Mouse (Mus musculus) midbrain, embryonic 13.5 days (tissue): ENCODE measurements around the gene Reep6. TPM values are rescaled to one million over a fixed set of nuclear protein-coding genes. Genes with fewer than 3 reads are reported as not detected.

ENCODE experiments used
- ATAC-seq: fragments of 200-750 bp; cut with Nextera tagmentation; 2 replicates; pipeline ENCODE4 v1.8.0; 2017; ENCODE audit warnings: mild to moderate bottlenecking, moderate TSS enrichment, moderate library complexity
- H3K27ac ChIP-seq: fragments of 300-500 bp; sonication (generic); 2 replicates; pipeline ENCODE4 v1.5.1; 2015; ENCODE audit warnings: inconsistent platforms, mild to moderate bottlenecking, moderate library complexity
- H3K27me3 ChIP-seq: fragments of 300-500 bp; sonication (generic); 2 replicates; pipeline ENCODE4 v1.6.1; 2015; ENCODE audit warnings: mild to moderate bottlenecking, inconsistent platforms
- H3K36me3 ChIP-seq: fragments of 300-500 bp; sonication (generic); 2 replicates; pipeline ENCODE4 v1.6.1; 2015; ENCODE audit warnings: mild to moderate bottlenecking, inconsistent platforms
- H3K4me1 ChIP-seq: fragments of 300-500 bp; sonication (generic); replicated peaks from 2 replicates; pipeline ENCODE4 v1.6.1; 2015; ENCODE audit warnings: inconsistent platforms
- H3K4me2 ChIP-seq: fragments of 300-500 bp; sonication (generic); replicated peaks from 2 replicates; pipeline ENCODE4 v1.6.1; 2015; ENCODE audit warnings: moderate library complexity, mild to moderate bottlenecking, inconsistent platforms
- H3K4me3 ChIP-seq: fragments of 300-500 bp; sonication (generic); replicated peaks from 2 replicates; pipeline ENCODE4 v1.5.1; 2015; ENCODE audit warnings: mild to moderate bottlenecking, inconsistent platforms
- H3K9ac ChIP-seq: fragments of 300-500 bp; sonication (generic); replicated peaks from 2 replicates; pipeline ENCODE4 v1.6.1; 2015; ENCODE audit warnings: mild to moderate bottlenecking, inconsistent platforms
- H3K9me3 ChIP-seq: fragments of 300-500 bp; sonication (generic); 2 replicates; pipeline ENCODE4 v1.6.1; 2016; ENCODE audit warnings: mild to moderate bottlenecking, inconsistent platforms
- WGBS: fragments of 180-500 bp; shearing (Covaris S2); methylation state at CpG from one replicate; pipeline ENCODE4 v1.1.7; 2015; 5-methylcytosine and 5-hydroxymethylcytosine counted together
- polyA plus RNA-seq: library from polyadenylated mRNA; unstranded; fragments of >200 nt; fragmentation: Nextera tagmentation; extraction: Ambion mirVana; gene quantifications from 2 replicates; pipeline ENCODE4 v1.2.1, GENCODE M21; 2015

The Reep6 gene
- polyA plus RNA-seq, 1 experiment from 2014 or later = 3.1 TPM

- Histone ChIP-seq H3K4me1 (peaks cover 19% of the 10 kb centered on the region), H3K9ac (no peak overlapping the region), H3K4me2 (no peak overlapping the region), H3K27ac (no peak overlapping the region), H3K4me3 (no peak overlapping the region), H3K27me3 (peaks cover 10% of the 10 kb centered on the region; the same call in 1 of the 2 replicates), H3K9me3 (no peaks in the 10 kb centered on the region), H3K36me3 (no peaks in the 10 kb centered on the region)
- 90% methylated on average over 6 of the region's 6 CpGs for WGBS
- no peak for ATAC-seq
Observed at GRCm38 (mm10) chr10:80368392-80368791, 38.6 kb downstream of the Reep6 start.

- 84% methylated on average over 21 of the region's 21 CpGs for WGBS
- Histone ChIP-seq H3K36me3 (no peaks in the 10 kb centered on the region), H3K9ac (no peak overlapping the region), H3K27me3 (peaks cover 10% of the 10 kb centered on the region; the same call in 1 of the 2 replicates), H3K4me3 (no peak overlapping the region), H3K4me1 (peaks cover 12% of the 10 kb centered on the region), H3K9me3 (no peaks in the 10 kb centered on the region), H3K4me2 (no peak overlapping the region), H3K27ac (no peak overlapping the region)
- no peak for ATAC-seq
Observed at GRCm38 (mm10) chr10:80369995-80370747, 40.4 kb downstream of the Reep6 start.

GRCm38 (mm10) chr10:80371411-80371966 is 41.7 kb downstream of the Reep6 start:
- Histone ChIP-seq H3K9me3 (no peaks in the 10 kb centered on the region), H3K27me3 (peaks cover 10% of the 10 kb centered on the region; the same call in 1 of the 2 replicates), H3K4me2 (peak overlapping the region; percentile 35), H3K36me3 (no peaks in the 10 kb centered on the region), H3K4me1 (peaks cover 12% of the 10 kb centered on the region), H3K4me3 (peak overlapping the region; percentile 23), H3K27ac (0 out of 2 replicates have a peak overlapping the region, but pooled peaks have one; percentile 1), H3K9ac (0 out of 2 replicates have a peak overlapping the region, but pooled peaks have one; percentile 21)
- 7% methylated on average over 12 of the region's 12 CpGs for WGBS
- peak; percentile 73 for ATAC-seq

DNA sequence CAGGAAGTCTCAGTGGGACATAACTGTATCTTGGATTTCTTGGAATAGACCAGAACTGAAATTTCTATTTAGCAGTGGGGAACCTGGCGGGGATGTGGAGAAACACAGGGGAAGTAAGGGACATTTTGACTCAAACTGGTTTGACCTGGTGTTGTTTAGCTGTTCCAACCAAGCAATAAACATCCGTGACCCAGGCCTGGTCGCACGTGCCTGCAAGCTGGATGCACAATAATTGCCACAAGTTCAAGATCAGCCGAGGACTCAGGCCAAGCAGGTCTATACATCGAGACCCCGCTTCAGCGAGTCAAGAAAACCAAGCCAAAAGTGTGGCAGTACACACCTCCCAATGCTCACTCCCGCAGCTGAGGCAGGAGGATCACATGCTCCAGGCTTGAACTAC is 42.2 kb downstream of the Reep6 start:
- WGBS = 52% methylated on average over 9 of the region's 9 CpGs

GRCm38 (mm10) chr10:80372706-80373105 is 43.0 kb downstream of the Reep6 start:
- H3K9me3 ChIP-seq = no peaks in the 10 kb centered on the region
- H3K4me3 ChIP-seq = no peak overlapping the region
- ATAC-seq = no peak
- 86% methylated on average over 6 of the region's 6 CpGs for WGBS
- peaks cover 12% of the 10 kb centered on the region for H3K4me1 ChIP-seq
- no peak overlapping the region for H3K27ac ChIP-seq
- H3K36me3 ChIP-seq = no peaks in the 10 kb centered on the region
- no peak overlapping the region for H3K4me2 ChIP-seq
- peaks cover 5% of the 10 kb centered on the region; the same call in 1 of the 2 replicates for H3K27me3 ChIP-seq
- H3K9ac ChIP-seq = no peak overlapping the region

More for the DNA sequence above, 42.2 kb downstream of the Reep6 start:
- Histone ChIP-seq H3K4me1 (peaks cover 12% of the 10 kb centered on the region), H3K9ac (peak overlapping the region; percentile 21; the same call in 1 of the 2 replicates), H3K36me3 (no peaks in the 10 kb centered on the region), H3K4me3 (peak overlapping the region; percentile 23; the same call in 1 of the 2 replicates), H3K4me2 (peak overlapping the region; percentile 35), H3K27me3 (peaks cover 10% of the 10 kb centered on the region; the same call in 1 of the 2 replicates), H3K27ac (0 out of 2 replicates have a peak overlapping the region, but pooled peaks have one; percentile 1), H3K9me3 (no peaks in the 10 kb centered on the region)
- ATAC-seq = no peak

GRCm38 (mm10) chr10:80374063-80374462 is 44.3 kb downstream of the Reep6 start:
- no peaks in the 10 kb centered on the region for H3K9me3 ChIP-seq
- no peaks in the 10 kb centered on the region for H3K36me3 ChIP-seq
- no peak overlapping the region for H3K27ac ChIP-seq
- no peak overlapping the region for H3K4me3 ChIP-seq
- 17% methylated on average over 6 of the region's 6 CpGs for WGBS
- peaks cover 12% of the 10 kb centered on the region for H3K4me1 ChIP-seq
- H3K9ac ChIP-seq = no peak overlapping the region
- no peak for ATAC-seq
- H3K4me2 ChIP-seq = no peak overlapping the region
- H3K27me3 ChIP-seq = peaks cover 5% of the 10 kb centered on the region; the same call in 1 of the 2 replicates

DNA sequence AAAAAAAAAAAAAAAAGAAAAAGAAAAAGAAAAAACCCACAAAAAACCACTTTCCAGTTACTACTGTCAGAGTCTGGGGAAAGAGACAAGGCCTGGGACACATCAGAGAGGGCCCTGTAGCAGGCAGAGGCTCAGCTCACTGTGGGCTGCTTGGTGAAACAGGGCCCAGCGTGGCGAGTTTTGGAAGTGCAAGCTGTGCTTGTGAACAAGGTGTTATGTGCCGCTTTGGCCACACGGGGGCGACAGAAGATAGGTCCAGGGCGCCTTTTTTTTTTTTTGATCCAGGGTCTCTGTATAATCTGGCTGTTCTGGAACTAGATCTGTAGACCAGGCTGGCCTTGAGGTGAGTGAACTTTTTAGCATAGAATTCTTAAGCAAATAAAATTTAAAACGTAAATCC is 46.4 kb downstream of the Reep6 start:
- 0 out of 2 replicates have a peak, but pooled peaks have one; percentile 45 for ATAC-seq
- WGBS = 2% methylated on average over 7 of the region's 7 CpGs
- H3K4me3 ChIP-seq = no peak overlapping the region
- no peaks in the 10 kb centered on the region for H3K9me3 ChIP-seq
- H3K4me2 ChIP-seq = no peak overlapping the region
- H3K9ac ChIP-seq = no peak overlapping the region
- peaks cover 18% of the 10 kb centered on the region for H3K4me1 ChIP-seq
- H3K27me3 ChIP-seq = peaks cover 5% of the 10 kb centered on the region; the same call in 1 of the 2 replicates
- peaks cover 18% of the 10 kb centered on the region for H3K36me3 ChIP-seq
- H3K27ac ChIP-seq = no peak overlapping the region

DNA sequence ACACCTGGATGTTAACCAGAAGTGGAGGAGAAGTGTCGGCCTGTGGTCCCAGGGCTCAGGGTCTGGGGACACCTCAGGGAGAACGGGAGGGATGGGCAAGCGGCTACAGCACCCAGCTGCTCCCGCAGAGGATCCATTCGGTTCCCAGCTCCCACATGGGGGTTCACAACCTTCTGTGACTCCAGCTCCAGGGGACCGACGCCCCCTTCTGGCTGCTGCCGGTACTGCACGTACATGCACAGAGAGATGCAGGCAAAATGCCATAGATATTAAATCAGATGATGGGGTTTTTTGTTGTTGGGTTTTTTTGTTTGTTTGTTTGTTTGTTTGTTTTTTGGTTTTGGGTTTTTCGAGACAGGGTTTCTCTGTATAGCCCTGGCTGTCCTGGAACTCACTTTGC is 48.0 kb downstream of the Reep6 start:
- H3K4me1 ChIP-seq = peaks cover 19% of the 10 kb centered on the region
- 49% methylated on average over 10 of the region's 10 CpGs for WGBS

GRCm38 (mm10) chr10:80382641-80383365 is 53.0 kb downstream of the Reep6 start:
- H3K4me1 ChIP-seq = peaks cover 47% of the 10 kb centered on the region
- WGBS = 86% methylated on average over 7 of the region's 7 CpGs
- peak overlapping the region; percentile 100 for H3K9ac ChIP-seq
- no peaks in the 10 kb centered on the region for H3K27me3 ChIP-seq
- H3K36me3 ChIP-seq = peaks cover 59% of the 10 kb centered on the region
- peak overlapping the region; percentile 98 for H3K4me2 ChIP-seq
- H3K4me3 ChIP-seq = peak overlapping the region; percentile 100
- H3K9me3 ChIP-seq = no peaks in the 10 kb centered on the region
- ATAC-seq = no peak
- 0 out of 2 replicates have a peak overlapping the region, but pooled peaks have one; percentile 15 for H3K27ac ChIP-seq

More for the DNA sequence above, 48.0 kb downstream of the Reep6 start:
- H3K9me3 ChIP-seq = no peaks in the 10 kb centered on the region
- H3K4me3 ChIP-seq = no peak overlapping the region
- H3K27ac ChIP-seq = no peak overlapping the region
- no peak for ATAC-seq
- no peak overlapping the region for H3K4me2 ChIP-seq
- H3K27me3 ChIP-seq = no peaks in the 10 kb centered on the region
- H3K9ac ChIP-seq = no peak overlapping the region
- H3K36me3 ChIP-seq = peaks cover 34% of the 10 kb centered on the region

DNA sequence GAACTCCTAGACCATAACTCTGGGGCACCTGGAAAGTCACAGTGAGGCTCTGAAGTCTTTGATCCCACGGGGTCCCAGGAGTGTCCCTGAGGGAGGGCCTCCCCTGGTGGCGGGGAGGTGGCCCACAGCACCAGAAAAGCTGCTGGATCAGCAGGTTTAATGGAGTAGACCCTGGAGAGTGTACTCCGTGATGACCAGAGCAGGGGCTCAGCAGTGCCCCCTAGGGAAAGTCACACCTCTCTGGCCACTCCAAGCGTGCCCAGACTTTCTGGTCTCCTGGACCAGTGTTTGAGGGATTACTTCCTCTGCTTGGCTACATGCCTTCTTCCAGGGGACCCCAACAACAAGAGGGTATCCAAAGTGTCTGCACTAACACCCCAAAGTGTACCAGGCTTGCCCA is 53.7 kb downstream of the Reep6 start:
- H3K4me1 ChIP-seq = peaks cover 54% of the 10 kb centered on the region
- peak overlapping the region; percentile 98 for H3K4me2 ChIP-seq
- peak overlapping the region; percentile 100 for H3K4me3 ChIP-seq
- 66% methylated on average over 4 of the region's 4 CpGs for WGBS
- H3K36me3 ChIP-seq = peaks cover 59% of the 10 kb centered on the region
- 0 out of 2 replicates have a peak overlapping the region, but pooled peaks have one; percentile 15 for H3K27ac ChIP-seq
- H3K9ac ChIP-seq = peak overlapping the region; percentile 100
- H3K9me3 ChIP-seq = no peaks in the 10 kb centered on the region
- ATAC-seq = no peak
- no peaks in the 10 kb centered on the region for H3K27me3 ChIP-seq

DNA sequence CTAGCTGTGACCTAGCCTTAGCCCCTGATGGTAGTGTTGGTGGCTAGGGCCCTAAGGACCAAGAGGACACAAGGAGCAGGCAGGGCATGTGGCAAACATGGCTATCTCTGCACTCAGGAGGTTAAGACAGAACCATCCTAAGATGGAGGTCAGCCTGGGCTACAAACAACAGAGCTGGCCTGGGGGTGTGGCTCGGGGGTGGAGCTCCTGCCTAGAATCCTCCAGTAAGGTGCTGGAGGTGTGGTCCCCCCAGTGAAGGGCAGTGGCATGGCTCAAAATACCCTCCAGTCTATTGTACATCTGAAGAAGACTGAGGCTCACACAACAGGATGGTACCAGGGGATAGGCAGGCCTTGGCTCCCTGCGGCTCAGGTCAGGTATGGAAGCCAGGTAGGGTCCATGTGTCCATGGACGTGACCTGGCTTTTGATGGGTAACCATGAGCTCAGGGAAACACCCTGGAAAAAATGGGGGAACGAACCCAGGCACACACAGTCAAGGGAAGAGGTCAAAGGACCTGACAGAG is 54.4 kb downstream of the Reep6 start:
- peaks cover 54% of the 10 kb centered on the region for H3K4me1 ChIP-seq
- peaks cover 58% of the 10 kb centered on the region for H3K36me3 ChIP-seq
- H3K4me2 ChIP-seq = peak overlapping the region; percentile 98
- H3K4me3 ChIP-seq = peak overlapping the region; percentile 100
- peak overlapping the region; percentile 100 for H3K9ac ChIP-seq
- WGBS = 87% methylated on average over 4 of the region's 4 CpGs
- ATAC-seq = no peak
- H3K27me3 ChIP-seq = no peaks in the 10 kb centered on the region
- no peaks in the 10 kb centered on the region for H3K9me3 ChIP-seq
- H3K27ac ChIP-seq = peak overlapping the region; percentile 99; the same call in 1 of the 2 replicates
